Mouse (Mus musculus) megakaryocyte, embryonic 14.5 days (primary cell): ENCODE results near the gene Gm17490.

Experiments used
- FLI1 ChIP-seq: IDR thresholded peaks from 2 replicates; pipeline ENCODE4 v1.6.1; 2012; ENCODE audit warnings: low read length, inconsistent platforms, mixed read lengths
- GATA1 ChIP-seq: IDR thresholded peaks from 3 replicates; pipeline ENCODE4 v1.6.1; 2012; ENCODE audit warnings: mixed read lengths, low read length, inconsistent platforms, borderline replicate concordance

GRCm38 (mm10) chr2:11644057-11644456 is 18.0 kb upstream of the Gm17490 start:
- TF ChIP-seq FLI1 (no peak), GATA1 (no peak)
